Mouse (Mus musculus) hindbrain, embryonic 14.5 days (tissue): Measurements from ENCODE around the gene Shpk. TPM values are rescaled to one million over a fixed set of nuclear protein-coding genes. Genes with fewer than 3 reads are reported as not detected.

Experiments
- ATAC-seq: fragments of 200-750 bp; cut with Nextera tagmentation; 2 replicates; pipeline ENCODE4 v1.8.0; 2017; ENCODE audit warnings: moderate number of reproducible peaks, mild to moderate bottlenecking, moderate TSS enrichment, moderate library complexity; ENCODE audit not compliant: low FRiP score
- DNase-seq: peaks from one replicate; pipeline ENCODE4 v3.0.0-alpha.2; 2015; ENCODE audit warnings: low spot score
- H3K27ac ChIP-seq: fragments of 300-500 bp; sonication (generic); 2 replicates; pipeline ENCODE4 v1.5.1; 2014; ENCODE audit warnings: mild to moderate bottlenecking, moderate library complexity
- H3K27me3 ChIP-seq: fragments of 300-500 bp; sonication (generic); 2 replicates; pipeline ENCODE4 v1.6.1; 2014; ENCODE audit warnings: mild to moderate bottlenecking, low read length, mixed read lengths; ENCODE audit not compliant: control insufficient read depth, insufficient read depth
- H3K36me3 ChIP-seq: fragments of 300-500 bp; sonication (generic); replicated peaks from 2 replicates; pipeline ENCODE4 v1.6.1; 2014; ENCODE audit not compliant: control insufficient read depth, insufficient read depth
- H3K4me1 ChIP-seq: fragments of 300-500 bp; sonication (generic); replicated peaks from 2 replicates; pipeline ENCODE4 v1.6.1; 2014; ENCODE audit warnings: antibody characterized with exemption, low read length, mixed read lengths; ENCODE audit not compliant: control insufficient read depth, insufficient read depth
- H3K4me2 ChIP-seq: fragments of 300-500 bp; sonication (generic); replicated peaks from 2 replicates; pipeline ENCODE4 v1.6.1; 2014; ENCODE audit warnings: mild to moderate bottlenecking, moderate library complexity
- H3K4me3 ChIP-seq: fragments of 300-500 bp; sonication (generic); replicated peaks from 2 replicates; pipeline ENCODE4 v1.5.1; 2014; ENCODE audit warnings: mild to moderate bottlenecking, low read length
- H3K9ac ChIP-seq: fragments of 300-500 bp; sonication (generic); 2 replicates; pipeline ENCODE4 v1.6.1; 2014
- H3K9me3 ChIP-seq: fragments of 300-500 bp; sonication (generic); 2 replicates; pipeline ENCODE4 v1.6.1; 2016; ENCODE audit warnings: low read length; ENCODE audit not compliant: control insufficient read depth
- WGBS: fragments of 180-500 bp; shearing (Covaris S2); extraction: QIAGEN DNeasy Blood & Tissue Kit; methylation state at CpG from one replicate; pipeline ENCODE4 v1.1.7; 2014; 5-methylcytosine and 5-hydroxymethylcytosine counted together
- polyA plus RNA-seq: library from polyadenylated mRNA; unstranded; fragments of >200 nt; fragmentation: Nextera tagmentation; extraction: Ambion mirVana; gene quantifications from 2 replicates; pipeline ENCODE4 v1.2.1, GENCODE M21; 2014

The Shpk gene
- polyA plus RNA-seq, 1 experiment from 2014 or later: 1.6 TPM

DNA sequence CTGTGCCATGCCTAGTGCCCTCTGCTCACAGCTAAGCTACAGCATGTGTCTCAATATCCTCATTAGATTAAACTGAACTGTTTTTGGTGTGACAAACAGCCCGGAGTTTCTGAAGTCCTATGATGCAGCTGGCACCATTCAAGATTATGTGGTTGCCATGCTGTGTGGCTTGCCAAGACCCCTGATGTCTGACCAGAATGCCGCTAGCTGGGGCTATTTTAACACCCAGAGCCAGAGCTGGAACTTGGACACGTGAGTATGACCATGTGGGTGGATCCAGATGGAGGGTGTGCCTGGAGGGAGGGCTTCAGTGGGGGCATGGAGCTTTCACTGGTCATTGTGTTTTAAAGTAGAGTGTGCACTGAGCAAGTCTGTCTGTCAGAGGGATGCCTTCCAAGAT is 14.7 kb downstream of the Shpk start:
- H3K27ac ChIP-seq: no peak overlapping the region
- H3K9me3 ChIP-seq: no peaks in the 10 kb centered on the region
- WGBS: 81% methylated on average over 3 of the region's 3 CpGs
- ATAC-seq (no peak), DNase-seq (no peak)
- no peaks in the 10 kb centered on the region for H3K36me3 ChIP-seq
- H3K4me1 ChIP-seq: no peaks in the 10 kb centered on the region
- no peak overlapping the region for H3K9ac ChIP-seq
- no peak overlapping the region for H3K4me2 ChIP-seq
- H3K27me3 ChIP-seq: no peaks in the 10 kb centered on the region
- no peak overlapping the region for H3K4me3 ChIP-seq

DNA sequence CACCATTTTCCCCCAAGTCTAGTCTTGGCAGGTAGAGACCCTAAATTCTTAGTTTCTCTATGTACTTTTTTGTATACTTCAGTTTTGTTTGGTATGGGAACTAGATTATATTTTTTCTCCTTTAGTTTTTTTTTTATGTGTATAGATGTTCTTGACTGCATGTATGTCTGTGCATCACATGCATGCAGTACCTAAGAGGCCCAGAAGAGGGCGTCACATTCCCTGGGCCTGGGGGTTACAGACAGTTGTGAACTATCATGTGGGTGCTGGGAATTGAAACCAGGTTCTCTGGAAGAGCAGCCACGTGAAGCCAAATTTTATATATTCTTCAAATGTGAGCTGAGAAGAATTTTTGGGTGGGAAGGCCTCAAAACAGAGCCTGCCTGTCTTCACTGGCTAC is 20.4 kb downstream of the Shpk start:
- 65% methylated on average over 2 of the region's 2 CpGs for WGBS
- H3K36me3 ChIP-seq: no peaks in the 10 kb centered on the region
- no peak overlapping the region for H3K27ac ChIP-seq
- no peaks in the 10 kb centered on the region for H3K9me3 ChIP-seq
- H3K4me1 ChIP-seq: no peaks in the 10 kb centered on the region
- ATAC-seq: no peak
- H3K9ac ChIP-seq: no peak overlapping the region
- H3K4me3 ChIP-seq: no peak overlapping the region
- DNase-seq: no peak
- no peak overlapping the region for H3K4me2 ChIP-seq
- no peaks in the 10 kb centered on the region for H3K27me3 ChIP-seq

DNA sequence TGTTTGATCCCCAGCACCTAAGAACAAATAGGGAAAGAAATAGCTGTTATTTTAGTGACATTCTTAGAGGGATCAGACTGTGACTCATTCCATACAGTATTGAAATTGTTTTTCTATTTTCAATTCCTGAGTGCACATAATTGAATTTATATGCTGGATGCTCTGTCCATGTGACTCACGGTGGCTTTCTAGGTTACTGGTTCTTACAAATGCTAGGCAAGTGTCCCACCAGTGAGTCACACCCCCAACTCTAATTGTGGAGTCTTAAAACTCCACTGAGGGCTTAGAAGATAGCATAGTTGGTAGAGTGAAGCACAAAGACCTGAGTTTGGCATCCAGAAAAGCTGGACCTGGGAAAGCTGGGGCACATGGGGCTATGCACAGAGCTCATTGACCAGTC is 21.4 kb downstream of the Shpk start:
- ATAC-seq (no peak), DNase-seq (no peak)
- WGBS: 90% methylated on average over 1 of the region's 1 CpGs
- Histone ChIP-seq H3K36me3 (no peaks in the 10 kb centered on the region), H3K27ac (no peak overlapping the region), H3K4me2 (no peak overlapping the region), H3K4me3 (no peak overlapping the region), H3K27me3 (no peaks in the 10 kb centered on the region), H3K4me1 (no peaks in the 10 kb centered on the region), H3K9ac (no peak overlapping the region), H3K9me3 (no peaks in the 10 kb centered on the region)

DNA sequence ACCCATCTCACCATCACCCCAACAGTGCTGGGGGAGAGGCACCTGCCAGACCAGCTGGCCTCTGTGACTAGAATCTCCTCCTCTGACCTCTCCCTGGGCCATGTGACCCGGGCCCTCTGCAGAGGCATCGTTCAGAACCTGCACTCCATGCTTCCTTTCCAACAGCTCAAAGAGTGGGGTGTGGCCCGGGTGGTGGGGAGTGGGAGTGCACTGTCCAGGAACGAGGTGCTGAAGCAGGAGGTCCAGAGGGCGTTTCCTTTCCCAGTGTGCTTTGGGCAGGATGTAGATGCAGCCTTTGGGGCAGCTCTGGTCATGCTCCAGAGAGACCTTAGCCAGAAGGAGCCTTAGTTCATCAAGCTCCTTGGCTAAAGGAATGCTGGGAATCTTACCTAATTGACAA is 23.6 kb downstream of the Shpk start:
- no peak overlapping the region for H3K9ac ChIP-seq
- H3K4me3 ChIP-seq: no peak overlapping the region
- DNase-seq: no peak
- no peaks in the 10 kb centered on the region for H3K27me3 ChIP-seq
- no peak overlapping the region for H3K4me2 ChIP-seq
- H3K9me3 ChIP-seq: no peaks in the 10 kb centered on the region
- WGBS: 43% methylated on average over 5 of the region's 5 CpGs
- ATAC-seq: no peak
- no peak overlapping the region for H3K27ac ChIP-seq
- H3K36me3 ChIP-seq: no peaks in the 10 kb centered on the region
- no peaks in the 10 kb centered on the region for H3K4me1 ChIP-seq

DNA sequence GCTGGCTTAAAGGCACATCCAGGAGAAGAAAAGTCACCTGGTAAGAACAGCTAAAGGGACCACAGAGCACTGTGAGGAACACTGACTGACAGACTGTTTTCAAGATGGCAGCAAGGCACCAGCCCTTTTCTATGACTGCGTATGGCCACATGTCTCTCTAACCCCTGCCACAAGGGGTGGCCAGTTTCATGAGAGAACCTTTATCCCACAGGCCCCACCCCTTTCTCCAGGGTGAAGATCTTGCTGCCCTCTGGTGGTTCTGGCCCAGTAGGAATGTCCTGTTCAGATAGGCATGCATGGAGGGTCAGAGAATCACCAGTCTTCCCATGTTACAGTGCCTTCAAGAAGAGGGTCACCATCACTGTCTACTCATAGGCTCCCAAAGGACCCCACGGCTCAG is 24.7 kb downstream of the Shpk start:
- Histone ChIP-seq H3K36me3 (no peaks in the 10 kb centered on the region), H3K27ac (no peak overlapping the region), H3K27me3 (no peaks in the 10 kb centered on the region), H3K9ac (no peak overlapping the region), H3K9me3 (no peaks in the 10 kb centered on the region), H3K4me2 (no peak overlapping the region), H3K4me1 (no peaks in the 10 kb centered on the region), H3K4me3 (no peak overlapping the region)
- no peak for ATAC-seq
- DNase-seq: no peak
- 70% methylated on average over 2 of the region's 2 CpGs for WGBS

DNA sequence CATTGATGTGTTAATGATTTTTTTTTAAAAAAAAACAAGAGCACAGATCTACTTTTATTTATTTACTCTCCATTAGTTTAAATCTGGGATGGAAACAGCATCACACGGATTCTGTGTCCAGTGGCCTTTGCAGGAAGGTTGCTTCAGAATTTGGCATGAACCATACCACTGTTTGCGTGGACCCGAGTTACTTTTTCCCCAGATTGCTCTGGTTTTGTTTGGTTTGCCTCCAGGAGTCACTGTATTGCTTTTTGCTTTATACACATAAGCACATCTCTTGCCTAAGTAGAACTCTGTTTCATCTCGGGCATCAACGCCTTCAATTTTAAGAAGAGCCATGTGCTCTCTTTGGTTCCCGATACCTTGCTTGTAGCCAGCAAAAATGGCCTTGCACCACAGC is 26.6 kb downstream of the Shpk start:
- Histone ChIP-seq H3K9me3 (no peaks in the 10 kb centered on the region), H3K9ac (no peak overlapping the region), H3K27ac (no peak overlapping the region), H3K4me3 (no peak overlapping the region), H3K36me3 (no peaks in the 10 kb centered on the region), H3K27me3 (no peaks in the 10 kb centered on the region), H3K4me1 (no peaks in the 10 kb centered on the region), H3K4me2 (no peak overlapping the region)
- 92% methylated on average over 6 of the region's 6 CpGs for WGBS
- ATAC-seq (no peak), DNase-seq (no peak)

DNA sequence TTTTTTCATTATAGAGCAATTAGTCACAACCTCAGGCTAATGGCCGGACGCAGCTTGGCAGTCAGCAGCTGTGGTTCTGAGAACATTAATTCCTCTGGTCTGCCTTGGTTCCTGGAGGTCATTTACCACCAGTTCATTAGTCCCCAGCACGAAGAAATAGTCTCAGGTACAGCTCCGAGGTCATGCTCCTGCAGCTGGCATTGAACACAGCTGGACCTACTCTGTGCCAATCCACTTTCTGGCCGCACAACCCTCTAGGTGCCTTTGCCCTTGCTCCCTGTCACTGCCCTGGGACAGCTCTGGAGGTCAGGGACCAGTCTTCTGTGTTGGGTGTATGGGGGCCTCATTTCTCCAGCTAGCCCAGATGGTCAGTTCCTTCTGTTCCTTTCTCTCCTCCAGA is 29.6 kb downstream of the Shpk start:
- no peaks in the 10 kb centered on the region for H3K4me1 ChIP-seq

DNA sequence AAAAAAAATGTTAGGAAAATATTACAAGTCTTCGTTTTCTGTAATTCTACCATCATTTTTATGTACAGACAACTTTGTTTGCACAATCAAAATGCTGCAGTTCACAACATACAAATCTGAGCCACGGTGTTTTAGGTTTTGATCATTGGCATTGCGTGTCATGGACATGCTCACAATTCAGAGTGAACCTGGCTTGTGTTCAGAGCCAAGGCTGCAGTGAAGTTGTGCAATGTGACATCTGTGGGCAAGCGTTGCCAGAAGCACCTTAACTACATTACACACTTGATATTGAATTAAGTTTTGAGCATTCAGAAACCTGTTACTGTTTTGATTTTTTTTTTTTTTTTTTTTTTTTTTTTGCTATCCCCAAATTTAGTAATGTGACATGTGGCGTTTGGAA is 30.8 kb downstream of the Shpk start:
- no peak overlapping the region for H3K4me2 ChIP-seq
- H3K9me3 ChIP-seq: no peaks in the 10 kb centered on the region
- DNase-seq: no peak
- no peak for ATAC-seq
- H3K9ac ChIP-seq: no peak overlapping the region
- H3K27ac ChIP-seq: no peak overlapping the region
- no peaks in the 10 kb centered on the region for H3K4me1 ChIP-seq
- H3K27me3 ChIP-seq: no peaks in the 10 kb centered on the region
- H3K36me3 ChIP-seq: no peaks in the 10 kb centered on the region
- 93% methylated on average over 5 of the region's 5 CpGs for WGBS
- no peak overlapping the region for H3K4me3 ChIP-seq

More for the DNA sequence above, 29.6 kb downstream of the Shpk start:
- no peaks in the 10 kb centered on the region for H3K27me3 ChIP-seq
- no peak overlapping the region for H3K4me3 ChIP-seq
- H3K9ac ChIP-seq: no peak overlapping the region
- no peak for ATAC-seq
- H3K9me3 ChIP-seq: no peaks in the 10 kb centered on the region
- H3K27ac ChIP-seq: no peak overlapping the region
- H3K36me3 ChIP-seq: no peaks in the 10 kb centered on the region
- 80% methylated on average over 5 of the region's 5 CpGs for WGBS
- no peak overlapping the region for H3K4me2 ChIP-seq
- DNase-seq: no peak

DNA sequence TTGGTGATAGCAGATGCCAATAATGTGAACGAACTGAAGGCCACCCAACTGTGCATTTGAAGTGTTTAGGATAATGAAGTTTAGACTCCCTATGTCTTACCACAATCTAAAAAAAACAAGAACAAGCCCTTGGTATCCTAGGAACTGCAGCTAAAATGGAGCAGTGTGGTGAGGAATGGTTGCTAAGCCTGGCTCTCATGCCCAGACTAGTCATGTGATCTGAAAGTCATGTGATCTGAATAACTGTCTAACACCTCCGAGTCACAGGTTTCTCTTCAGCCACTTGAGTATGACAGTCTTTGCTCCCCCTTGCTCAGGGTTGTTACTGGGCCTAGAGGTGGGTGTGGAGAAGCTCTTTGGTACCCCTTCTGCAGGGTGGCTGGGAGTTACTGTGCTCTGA is 33.3 kb downstream of the Shpk start:
- Histone ChIP-seq H3K4me1 (no peaks in the 10 kb centered on the region), H3K27ac (no peak overlapping the region), H3K9ac (no peak overlapping the region), H3K36me3 (no peaks in the 10 kb centered on the region), H3K4me3 (no peak overlapping the region), H3K4me2 (no peak overlapping the region), H3K27me3 (no peaks in the 10 kb centered on the region), H3K9me3 (no peaks in the 10 kb centered on the region)
- no peak for ATAC-seq
- 72% methylated on average over 2 of the region's 2 CpGs for WGBS
- no peak for DNase-seq

DNA sequence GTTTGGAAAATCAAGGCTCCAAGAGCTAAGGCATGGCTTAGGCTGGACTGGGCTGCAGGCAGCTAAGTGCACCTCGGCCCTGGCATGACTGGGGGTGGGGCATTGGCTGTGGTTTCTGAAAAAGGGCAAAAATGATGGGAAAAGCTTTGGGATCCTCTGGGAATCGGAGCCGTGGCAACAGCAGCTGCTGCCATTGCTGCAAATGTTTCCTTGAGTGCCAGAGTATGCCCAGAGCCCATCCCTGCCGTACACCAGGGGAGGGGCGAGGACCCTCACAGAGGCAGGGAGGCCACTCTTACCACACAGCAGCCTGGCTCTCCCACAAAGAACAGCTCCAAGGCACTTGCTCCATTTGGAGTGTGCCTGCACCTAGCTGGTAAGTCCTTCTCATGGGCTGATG is 34.7 kb downstream of the Shpk start, which contains the start of gene Trpv1:
Gene Trpv1 (plus strand): TSS at position 301 of the 400 bp plus-strand sequence.
- no peak for ATAC-seq
- no peaks in the 10 kb centered on the region for H3K9me3 ChIP-seq
- no peak within 1 kb of the TSS for H3K4me2 ChIP-seq
- no peak within 1 kb of the TSS for H3K4me3 ChIP-seq
- H3K36me3 ChIP-seq: no peaks in the 10 kb centered on the region
- H3K27me3 ChIP-seq: no peaks in the 10 kb centered on the region
- H3K27ac ChIP-seq: no peak within 1 kb of the TSS
- H3K9ac ChIP-seq: no peak within 1 kb of the TSS
- WGBS: 76% methylated on average over 5 of the region's 5 CpGs
- no peak for DNase-seq
- no peaks in the 10 kb centered on the region for H3K4me1 ChIP-seq
